Mouse (Mus musculus): ENCODE measurements around the gene Slc11a2.

DNA sequence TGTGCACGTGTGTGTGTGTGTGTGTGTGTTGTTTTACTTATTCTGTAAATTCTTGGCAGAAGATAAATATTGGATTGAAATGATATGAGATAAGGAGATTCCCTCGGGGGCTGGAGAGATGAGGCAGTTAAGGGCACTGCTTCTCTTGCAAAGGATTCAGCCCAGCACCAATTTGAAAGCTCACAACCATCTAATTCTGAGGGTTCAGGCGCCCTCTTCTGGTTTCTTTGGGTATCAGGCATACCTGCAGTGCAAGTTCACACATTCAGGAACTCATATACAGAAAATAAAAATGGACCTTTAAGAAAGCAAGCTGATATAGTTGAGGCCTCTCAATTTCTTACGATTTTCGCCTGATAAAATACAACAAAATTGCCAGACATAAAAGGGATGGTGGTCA is 49.8 kb downstream of the Slc11a2 start:
- TF ChIP-seq CTCF (IDR thresholded peaks at IDR 0.05; ENCODE audit: insufficient read depth, low read depth, low read length) (no peak), POLR2A (IDR thresholded peaks at IDR 0.05; ENCODE audit: insufficient read depth, low read depth, low read length) (no peak)

Data from olfactory bulb, adult 2 months (tissue).